Mouse (Mus musculus): Measurements from ENCODE around the gene Abcg8. TPM values are rescaled to one million over a fixed set of nuclear protein-coding genes. Genes with fewer than 3 reads are reported as not detected.

The Abcg8 gene
- total and polyA plus RNA-seq, 3 experiments: 0.04 TPM; not detected in 2

DNA sequence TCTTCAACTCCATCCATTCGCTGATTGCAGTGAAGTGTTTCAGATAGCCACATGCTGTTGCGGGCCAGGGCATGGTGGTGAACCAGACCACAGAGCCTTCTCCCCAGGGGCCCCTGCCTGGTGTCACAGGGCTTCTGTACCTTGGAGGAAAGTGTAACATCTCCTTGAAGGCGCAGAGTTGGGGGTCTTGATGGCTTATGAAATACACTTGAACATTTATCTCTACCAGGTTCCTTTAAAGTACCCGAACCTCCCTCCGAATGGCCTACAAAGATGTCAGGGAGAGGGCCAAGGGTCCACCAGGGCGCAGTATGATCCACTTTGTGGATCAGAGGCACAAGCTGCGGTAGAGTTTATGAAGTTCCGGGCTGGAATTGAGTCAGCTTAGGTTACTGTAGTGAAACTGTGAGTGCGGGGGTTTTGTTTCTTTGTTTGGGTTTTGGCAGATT, 49.2 kb upstream of the Abcg8 start (continued):
- no peak for TF ChIP-seq MYC (IDR thresholded peaks at IDR 0.05; ENCODE audit: low read depth, low read length)
- TF ChIP-seq NELFE (IDR thresholded peaks at IDR 0.05; ENCODE audit: low read depth, low read length): 0 out of 2 replicates have a peak, but pooled peaks have one; percentile 28
- no peak for TF ChIP-seq TBP (conservative IDR thresholded peaks at IDR 0.05; ENCODE audit: low read depth, low read length)
- TF ChIP-seq RCOR1 (conservative IDR thresholded peaks at IDR 0.05; ENCODE audit: low read depth, low read length): peak; percentile 88
- peak; percentile 89 for TF ChIP-seq BHLHE40 (IDR thresholded peaks at IDR 0.05; ENCODE audit: low read depth, low read length)
- no peak for TF ChIP-seq ZC3H11A (IDR thresholded peaks at IDR 0.05; ENCODE audit: low read depth, low read length)
- no peak for TF ChIP-seq ZNF384 (IDR thresholded peaks at IDR 0.05; ENCODE audit: low read depth, low read length)
- peak; percentile 48 for TF ChIP-seq RAD21 (IDR thresholded peaks at IDR 0.05; ENCODE audit: low read depth, low read length)
- 0 out of 2 replicates have a peak, but pooled peaks have one; percentile 44 for TF ChIP-seq KAT2A (IDR thresholded peaks at IDR 0.05; ENCODE audit: insufficient replicate concordance, low read length)
- TF ChIP-seq JUND (conservative IDR thresholded peaks at IDR 0.05; ENCODE audit: low read depth, low read length): peak; percentile 86
- no peak for TF ChIP-seq CHD2 (IDR thresholded peaks at IDR 0.05; ENCODE audit: low read length)
- peak; percentile 97 for TF ChIP-seq IRF4 (IDR thresholded peaks at IDR 0.05; ENCODE audit: low read depth, low read length)
- TF ChIP-seq MAZ (IDR thresholded peaks at IDR 0.05; ENCODE audit: low read depth, low read length): peak; percentile 77; the same call in 1 of the 2 replicates
- TF ChIP-seq POLR2A (IDR thresholded peaks at IDR 0.05; ENCODE audit: low read depth, low read length): no peak

DNA sequence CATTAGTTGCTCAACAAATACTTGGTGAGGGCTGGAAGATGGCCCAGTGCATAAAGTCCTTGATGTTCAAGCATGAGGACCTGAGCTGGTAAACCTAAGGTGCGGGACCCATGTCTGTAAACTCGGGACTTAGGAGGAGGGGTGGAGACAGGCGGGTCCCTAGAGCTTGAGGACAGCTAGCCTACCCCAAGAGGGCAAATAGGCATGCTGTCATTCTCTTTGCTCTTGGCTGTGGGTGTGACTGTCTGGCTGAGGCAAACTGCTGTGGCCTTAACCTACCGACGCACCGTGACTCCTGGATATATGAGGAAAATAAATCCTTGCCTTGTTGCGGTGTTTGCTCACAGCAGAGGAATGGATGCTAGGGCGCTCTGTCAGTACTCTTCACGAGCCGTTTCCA, 48.4 kb upstream of the Abcg8 start:
- Histone ChIP-seq H3K4me2 (ENCODE audit: insufficient read depth, low read depth, poor library complexity, severe bottlenecking) (0 out of 2 replicates have a peak overlapping the region, but pooled peaks have one; percentile 62), H3K4me1 (ENCODE audit: control insufficient read depth in 1 of 2, insufficient read depth in 2 of 2) (peaks cover 3 to 6% of the 10 kb centered on the region in 2 experiments; a peak in 3 of 4 replicates), H3K4me3 (replicated peaks in 1 of 3; ENCODE audit: low read depth in 2 of 3, low read length in 2 of 3, poor library complexity in 1 of 3) (peak overlapping the region in 2 of 3 experiments; percentile 66), H3K27ac (ENCODE audit: insufficient read depth, low read depth) (no peak overlapping the region), H3K9me3 (replicated peaks; ENCODE audit: low read length) (peaks cover 7% of the 10 kb centered on the region), H3K36me3 (replicated peaks in 1 of 2; ENCODE audit: control insufficient read depth in 1 of 2, insufficient read depth in 1 of 2, low read length in 1 of 2) (peaks cover 0 to 9% of the 10 kb centered on the region in 2 experiments), H3K27me3 (replicated peaks) (no peaks in the 10 kb centered on the region), H3K79me2 (replicated peaks; ENCODE audit: control insufficient read depth, extremely low read depth, insufficient read depth, poor library complexity, severe bottlenecking) (no peaks in the 10 kb centered on the region), H3K9ac (ENCODE audit: insufficient read depth, low read depth) (no peak overlapping the region)
- TF ChIP-seq SIN3A (IDR thresholded peaks at IDR 0.05; ENCODE audit: low read length) (no peak), KAT2A (IDR thresholded peaks at IDR 0.05; ENCODE audit: insufficient replicate concordance, low read length) (0 out of 2 replicates have a peak, but pooled peaks have one; percentile 19), MXI1 (IDR thresholded peaks at IDR 0.05; ENCODE audit: low read depth, low read length) (no peak), ZMIZ1 (IDR thresholded peaks at IDR 0.05; ENCODE audit: low read depth, low read length) (no peak), NELFE (IDR thresholded peaks at IDR 0.05; ENCODE audit: low read depth, low read length) (no peak)
- in situ Hi-C loops (cut with MboI; ENCODE audit: low pct_ligation_motif_present, low pct_unique_long_range_greater_than_20kb, low sequenced_read_pairs) (no loop called here), dilution Hi-C loops (cut with MboI; ENCODE audit: extremely low pct_ligation_motif_present, extremely low pct_unique_long_range_greater_than_20kb, low sequenced_read_pairs) (no loop called here)
- DNase-seq (ENCODE audit: extremely low read depth): no peak

DNA sequence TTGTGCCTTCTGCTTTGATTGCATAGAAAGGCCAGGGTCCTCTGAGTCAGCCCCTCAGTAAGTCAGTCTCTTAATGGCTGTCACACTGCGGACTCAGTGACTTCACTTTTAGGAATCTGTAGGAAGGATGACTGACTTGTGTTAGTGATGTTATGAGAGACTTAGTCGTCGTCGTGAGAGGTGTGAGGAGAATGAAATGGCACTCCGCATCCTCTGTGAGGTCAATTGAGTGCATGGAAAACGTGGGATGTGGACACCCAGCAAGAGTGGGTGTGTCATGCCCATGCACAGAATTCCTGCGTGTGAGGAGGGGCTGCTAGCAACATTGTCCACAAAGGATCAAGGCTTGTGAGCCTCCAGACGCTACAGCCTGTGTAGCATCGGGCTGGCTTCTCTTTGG, 47.5 kb upstream of the Abcg8 start:
- in situ Hi-C loops (cut with MboI; ENCODE audit: low pct_ligation_motif_present, low pct_unique_long_range_greater_than_20kb, low sequenced_read_pairs): no loop called here

More for the DNA sequence above, 47.5 kb upstream of the Abcg8 start:
- Histone ChIP-seq H3K9ac (ENCODE audit: insufficient read depth, low read depth) (no peak overlapping the region), H3K4me3 (replicated peaks in 1 of 3; ENCODE audit: low read depth in 2 of 3, low read length in 2 of 3, poor library complexity in 1 of 3) (no peak overlapping the region), H3K27ac (ENCODE audit: insufficient read depth, low read depth) (no peak overlapping the region), H3K27me3 (replicated peaks) (no peaks in the 10 kb centered on the region), H3K9me3 (replicated peaks; ENCODE audit: low read length) (peaks cover 5% of the 10 kb centered on the region), H3K4me1 (ENCODE audit: control insufficient read depth in 1 of 2, insufficient read depth in 2 of 2) (peaks cover 8 to 12% of the 10 kb centered on the region in 2 experiments; a peak in 3 of 4 replicates), H3K4me2 (ENCODE audit: insufficient read depth, low read depth, poor library complexity, severe bottlenecking) (no peak overlapping the region), H3K79me2 (replicated peaks; ENCODE audit: control insufficient read depth, extremely low read depth, insufficient read depth, poor library complexity, severe bottlenecking) (no peaks in the 10 kb centered on the region), H3K36me3 (replicated peaks in 1 of 2; ENCODE audit: control insufficient read depth in 1 of 2, insufficient read depth in 1 of 2, low read length in 1 of 2) (peaks cover 0 to 12% of the 10 kb centered on the region in 2 experiments)
- no peak for DNase-seq (ENCODE audit: extremely low read depth)
- TF ChIP-seq TBP (conservative IDR thresholded peaks at IDR 0.05; ENCODE audit: low read depth, low read length) (no peak), USF1 (IDR thresholded peaks at IDR 0.05; ENCODE audit: low read depth, low read length) (no peak), SMC3 (IDR thresholded peaks at IDR 0.05; ENCODE audit: low read depth, low read length) (no peak), TCF12 (IDR thresholded peaks at IDR 0.05; ENCODE audit: low read depth, low read length) (no peak), ETS1 (conservative IDR thresholded peaks at IDR 0.05; ENCODE audit: low read depth, low read length) (no peak), ZKSCAN1 (IDR thresholded peaks at IDR 0.05; ENCODE audit: borderline replicate concordance, low read depth, low read length) (no peak), RAD21 (IDR thresholded peaks at IDR 0.05; ENCODE audit: low read depth, low read length) (no peak), KAT2A (IDR thresholded peaks at IDR 0.05; ENCODE audit: insufficient replicate concordance, low read length) (no peak), POLR2A (IDR thresholded peaks at IDR 0.05; ENCODE audit: low read depth, low read length) (no peak), UBTF (IDR thresholded peaks at IDR 0.05; ENCODE audit: low read depth, low read length) (no peak), JUN (IDR thresholded peaks at IDR 0.05; ENCODE audit: insufficient read depth, low read depth, low read length) (no peak), ELF1 (IDR thresholded peaks at IDR 0.05; ENCODE audit: low read depth, low read length) (no peak)
- dilution Hi-C loops (cut with MboI; ENCODE audit: extremely low pct_ligation_motif_present, extremely low pct_unique_long_range_greater_than_20kb, low sequenced_read_pairs): no loop called here
